17 mouse cellular contexts compared by ENCODE assay signal in genomic region chr9:120628794-120629560, GRCm38 (mm10).
"Had no signal": no experiment of that assay in that cellular context is flagged by ENCODE, and none has a peak within 500 bp of the region (broad histone marks: within the 10 kb centered on the region; RNA-seq: fewer than 3 reads in every experiment).

No protein-coding gene starts in this region.

- H3K9ac ChIP-seq: liver, embryonic 15.5 days; neural tube, embryonic 13.5 days had no signal

- H3K27me3 ChIP-seq: liver, embryonic 15.5 days; neural tube, embryonic 13.5 days had no signal

- H3K4me1 ChIP-seq: liver, embryonic 15.5 days had no signal

- H3K4me3 ChIP-seq: layer of hippocampus, adult 2 months; limb, embryonic 10.5 days; liver, embryonic 15.5 days; myocyte; neural tube, embryonic 13.5 days had no signal

- H3K4me2 ChIP-seq: liver, embryonic 11.5 days; liver, embryonic 15.5 days; neural tube, embryonic 13.5 days had no signal

- H3K9me3 ChIP-seq: limb, embryonic 10.5 days; liver, embryonic 15.5 days had no signal

- H3K27ac ChIP-seq: kidney, postnatal 0 days; layer of hippocampus, adult 2 months; limb, embryonic 10.5 days; liver, embryonic 15.5 days; neural tube, embryonic 13.5 days had no signal

- H3K36me3 ChIP-seq: limb, embryonic 10.5 days; liver, embryonic 15.5 days; neural tube, embryonic 13.5 days had no signal

- ATAC-seq: inflammation-experienced regulatory T-cells, adult 6 months; intestine, postnatal 0 days; lung, postnatal 0 days had no signal

- DNase-seq: kidney, adult 9 months; kidney, postnatal 36 days; lung, adult 2 months; lung, postnatal 36 days; right cerebral cortex, adult 18-20 months; right cerebral cortex, postnatal 25 days; thymus, postnatal 4 days had no signal
